20 mouse cellular contexts compared by ENCODE assay signal in the genomic region with DNA sequence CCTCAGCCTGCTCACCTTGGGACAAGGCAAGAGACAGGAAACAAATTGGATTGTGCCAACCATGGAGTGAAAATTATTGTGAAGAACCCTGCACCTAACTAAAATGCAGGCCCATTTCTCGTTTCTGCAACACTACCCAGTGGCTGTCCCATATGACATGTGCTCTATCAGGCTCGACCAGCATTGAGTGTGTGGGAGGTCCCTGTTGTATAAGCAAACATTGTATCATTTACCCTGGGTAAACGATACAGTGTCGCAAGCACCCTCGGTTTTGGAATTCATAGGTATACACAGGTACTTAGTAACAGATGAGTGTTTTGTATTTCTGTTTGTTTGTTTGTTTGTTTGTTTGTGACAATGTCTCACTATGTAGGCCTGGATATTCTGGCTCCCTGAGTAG.
"Had no signal": no experiment of that assay in that cellular context is flagged by ENCODE, and none has a peak within 500 bp of the region (broad histone marks: within the 10 kb centered on the region; RNA-seq: fewer than 3 reads in every experiment).

No protein-coding gene starts in this region.

- H3K4me1 ChIP-seq: intestine, embryonic 15.5 days; kidney, embryonic 15.5 days; limb, embryonic 10.5 days; limb, embryonic 13.5 days; lung, embryonic 15.5 days; neural tube, embryonic 13.5 days; stomach, embryonic 15.5 days had no signal

- H3K4me3 ChIP-seq: intestine, embryonic 15.5 days; kidney, embryonic 15.5 days; limb, embryonic 10.5 days; limb, embryonic 13.5 days; lung, embryonic 15.5 days; megakaryocyte, embryonic 14.5 days; neural tube, embryonic 13.5 days; stomach, embryonic 15.5 days had no signal

- H3K9me3 ChIP-seq: intestine, embryonic 15.5 days; kidney, embryonic 15.5 days; limb, embryonic 10.5 days; neural tube, embryonic 13.5 days; stomach, embryonic 15.5 days had no signal

- H3K27ac ChIP-seq: intestine, embryonic 15.5 days; kidney, embryonic 15.5 days; limb, embryonic 10.5 days; limb, embryonic 13.5 days; lung, embryonic 15.5 days; neural tube, embryonic 13.5 days; stomach, embryonic 15.5 days had no signal

- H3K27me3 ChIP-seq: intestine, embryonic 15.5 days; kidney, embryonic 15.5 days; limb, embryonic 13.5 days; lung, embryonic 15.5 days; megakaryocyte, embryonic 14.5 days; neural tube, embryonic 13.5 days; stomach, embryonic 15.5 days had no signal

- H3K4me2 ChIP-seq: intestine, embryonic 15.5 days; kidney, embryonic 15.5 days; limb, embryonic 13.5 days; lung, embryonic 15.5 days; midbrain, embryonic 11.5 days; neural tube, embryonic 13.5 days; stomach, embryonic 15.5 days had no signal

- H3K9ac ChIP-seq: intestine, embryonic 15.5 days; kidney, embryonic 15.5 days; limb, embryonic 13.5 days; lung, embryonic 15.5 days; neural tube, embryonic 13.5 days; stomach, embryonic 15.5 days had no signal

- ATAC-seq: intestine, embryonic 15.5 days had no signal

- DNase-seq: kidney, adult 11 months; kidney, adult 8-10 months; kidney, postnatal 10 days; kidney, postnatal 36 days; layer of hippocampus, postnatal 36 days; lung, postnatal 14 days; midbrain, embryonic 14.5 days; retina, postnatal 1 day; right cerebral cortex, postnatal 25 days; spleen, adult 18-20 months; thymus, postnatal 4 days had no signal

- H3K36me3 ChIP-seq: lung, embryonic 15.5 days; stomach, embryonic 15.5 days had no signal
